Mouse (Mus musculus) neural tube, embryonic 11.5 days (tissue): ENCODE data around the gene Rnf41. TPM values are rescaled to one million over a fixed set of nuclear protein-coding genes. Genes with fewer than 3 reads are reported as not detected.

Experiments used
- ATAC-seq: fragments of 200-750 bp; cut with Nextera tagmentation; 2 replicates; pipeline ENCODE4 v1.8.0; 2017; ENCODE audit warnings: moderate number of reproducible peaks, mild to moderate bottlenecking, moderate TSS enrichment, moderate library complexity; ENCODE audit not compliant: insufficient read depth, low FRiP score, low TSS enrichment
- DNase-seq: peaks from one replicate; pipeline ENCODE4 v3.0.0-alpha.2; 2015; ENCODE audit warnings: low spot score
- H3K27ac ChIP-seq: fragments of 300-500 bp; sonication (generic); 2 replicates; pipeline ENCODE4 v1.5.1; 2014; ENCODE audit warnings: low read depth, mild to moderate bottlenecking, low read length
- H3K27me3 ChIP-seq: fragments of 300-500 bp; sonication (generic); 2 replicates; pipeline ENCODE4 v1.6.1; 2014; ENCODE audit warnings: mild to moderate bottlenecking, low read length, mixed read lengths; ENCODE audit not compliant: control insufficient read depth, insufficient read depth
- H3K36me3 ChIP-seq: fragments of 300-500 bp; sonication (generic); 2 replicates; pipeline ENCODE4 v1.6.1; 2014; ENCODE audit warnings: mild to moderate bottlenecking, low read length, moderate library complexity, mixed read lengths; ENCODE audit not compliant: control insufficient read depth, insufficient read depth
- H3K4me1 ChIP-seq: fragments of 300-500 bp; sonication (generic); 2 replicates; pipeline ENCODE4 v1.6.1; 2014; ENCODE audit warnings: low read length, mixed read lengths; ENCODE audit not compliant: control insufficient read depth, insufficient read depth
- H3K4me2 ChIP-seq: fragments of 300-500 bp; sonication (generic); 2 replicates; pipeline ENCODE4 v1.6.1; 2014; ENCODE audit warnings: low read depth, mild to moderate bottlenecking, moderate library complexity
- H3K4me3 ChIP-seq: fragments of 300-500 bp; sonication (generic); 2 replicates; pipeline ENCODE4 v1.5.1; 2014; ENCODE audit warnings: low read depth, low read length
- H3K9ac ChIP-seq: fragments of 300-500 bp; sonication (generic); 2 replicates; pipeline ENCODE4 v1.6.1; 2014; ENCODE audit warnings: mild to moderate bottlenecking, low read length
- H3K9me3 ChIP-seq: fragments of 300-500 bp; sonication (generic); 2 replicates; pipeline ENCODE4 v1.6.1; 2016; ENCODE audit warnings: low read length; ENCODE audit not compliant: control insufficient read depth
- WGBS: fragments of 180-500 bp; shearing (Covaris S2); extraction: QIAGEN DNeasy Blood & Tissue Kit; methylation state at CpG from one replicate; pipeline ENCODE4 v1.1.7; 2014; 5-methylcytosine and 5-hydroxymethylcytosine counted together
- polyA plus RNA-seq: library from polyadenylated mRNA; unstranded; fragments of >200 nt; fragmentation: Nextera tagmentation; extraction: Ambion mirVana; gene quantifications from 2 replicates; pipeline ENCODE4 v1.2.1, GENCODE M21; 2014

Rnf41 gene
- polyA plus RNA-seq, 1 experiment from 2014 or later = 46.8 TPM

- Histone ChIP-seq H3K9me3 (no peaks in the 10 kb centered on the region), H3K4me2 (peak overlapping the region; percentile 91), H3K4me1 (peaks cover 23% of the 10 kb centered on the region), H3K9ac (peak overlapping the region; percentile 72), H3K27me3 (no peaks in the 10 kb centered on the region), H3K27ac (peak overlapping the region; percentile 58), H3K4me3 (peak overlapping the region; percentile 92), H3K36me3 (0 out of 2 replicates have a peak, but pooled peaks cover 2% of the 10 kb centered on the region)
- ATAC-seq = peak; percentile 88
- peak; percentile 97 for DNase-seq
- 5% methylated on average over 36 of the region's 36 CpGs for WGBS
Measured at GRCm38 (mm10) chr10:128409692-128410559, 1.5 kb upstream of the Rnf41 start.

GRCm38 (mm10) chr10:128410560-128410845 is 954 bp upstream of the Rnf41 start:
- WGBS = 23% methylated on average over 4 of the region's 4 CpGs
- Histone ChIP-seq H3K27ac (peak overlapping the region; percentile 76; the same call in 1 of the 2 replicates), H3K9ac (no peak overlapping the region), H3K4me2 (peak overlapping the region; percentile 91), H3K9me3 (no peaks in the 10 kb centered on the region), H3K4me3 (peak overlapping the region; percentile 92), H3K4me1 (peaks cover 23% of the 10 kb centered on the region), H3K36me3 (peaks cover 3% of the 10 kb centered on the region; the same call in 1 of the 2 replicates), H3K27me3 (no peaks in the 10 kb centered on the region)
- no peak for ATAC-seq
- no peak for DNase-seq

GRCm38 (mm10) chr10:128412055-128412381 is 561 bp downstream of the Rnf41 start:
- peaks cover 9% of the 10 kb centered on the region; the same call in 1 of the 2 replicates for H3K36me3 ChIP-seq
- H3K4me3 ChIP-seq = peak overlapping the region; percentile 92
- DNase-seq (no peak), ATAC-seq (no peak)
- H3K9ac ChIP-seq = peak overlapping the region; percentile 84
- H3K9me3 ChIP-seq = no peaks in the 10 kb centered on the region
- 1% methylated on average over 14 of the region's 14 CpGs for WGBS
- H3K27me3 ChIP-seq = no peaks in the 10 kb centered on the region
- peak overlapping the region; percentile 76 for H3K27ac ChIP-seq
- peak overlapping the region; percentile 91 for H3K4me2 ChIP-seq
- peaks cover 23% of the 10 kb centered on the region for H3K4me1 ChIP-seq

- Histone ChIP-seq H3K9me3 (no peaks in the 10 kb centered on the region), H3K27ac (no peak overlapping the region), H3K27me3 (no peaks in the 10 kb centered on the region), H3K36me3 (peaks cover 9% of the 10 kb centered on the region; the same call in 1 of the 2 replicates), H3K4me1 (peaks cover 23% of the 10 kb centered on the region), H3K4me2 (peak overlapping the region; percentile 91), H3K9ac (peak overlapping the region; percentile 84), H3K4me3 (peak overlapping the region; percentile 92)
- ATAC-seq (no peak), DNase-seq (no peak)
- WGBS = 68% methylated on average over 1 of the region's 1 CpGs
Measured at GRCm38 (mm10) chr10:128412558-128412957, 1.1 kb downstream of the Rnf41 start.

- H3K27ac ChIP-seq = no peak overlapping the region
- ATAC-seq (no peak), DNase-seq (no peak)
- peaks cover 9% of the 10 kb centered on the region; the same call in 1 of the 2 replicates for H3K36me3 ChIP-seq
- peaks cover 22% of the 10 kb centered on the region for H3K4me1 ChIP-seq
- 0 out of 2 replicates have a peak overlapping the region, but pooled peaks have one; percentile 91 for H3K4me2 ChIP-seq
- H3K27me3 ChIP-seq = no peaks in the 10 kb centered on the region
- H3K9me3 ChIP-seq = no peaks in the 10 kb centered on the region
- no peak overlapping the region for H3K9ac ChIP-seq
- H3K4me3 ChIP-seq = no peak overlapping the region
- 75% methylated on average over 1 of the region's 1 CpGs for WGBS
Measured at GRCm38 (mm10) chr10:128413076-128413475, 1.6 kb downstream of the Rnf41 start.

- ATAC-seq = no peak
- H3K4me2 ChIP-seq = no peak overlapping the region
- DNase-seq = no peak
- no peaks in the 10 kb centered on the region for H3K9me3 ChIP-seq
- no peak overlapping the region for H3K9ac ChIP-seq
- H3K27ac ChIP-seq = no peak overlapping the region
- H3K36me3 ChIP-seq = peaks cover 9% of the 10 kb centered on the region
- no peaks in the 10 kb centered on the region for H3K27me3 ChIP-seq
- peaks cover 16% of the 10 kb centered on the region for H3K4me1 ChIP-seq
- H3K4me3 ChIP-seq = no peak overlapping the region
- 94% methylated on average over 5 of the region's 5 CpGs for WGBS
Measured at GRCm38 (mm10) chr10:128414848-128415247, 3.4 kb downstream of the Rnf41 start.

- no peak overlapping the region for H3K4me3 ChIP-seq
- WGBS = 83% methylated on average over 5 of the region's 5 CpGs
- DNase-seq (no peak), ATAC-seq (no peak)
- H3K4me1 ChIP-seq = no peaks in the 10 kb centered on the region
- no peak overlapping the region for H3K9ac ChIP-seq
- no peaks in the 10 kb centered on the region for H3K27me3 ChIP-seq
- no peak overlapping the region for H3K27ac ChIP-seq
- H3K4me2 ChIP-seq = no peak overlapping the region
- no peaks in the 10 kb centered on the region for H3K9me3 ChIP-seq
- H3K36me3 ChIP-seq = peaks cover 3% of the 10 kb centered on the region; the same call in 1 of the 2 replicates
Measured at GRCm38 (mm10) chr10:128422426-128422825, 11.0 kb downstream of the Rnf41 start.

- Histone ChIP-seq H3K27me3 (no peaks in the 10 kb centered on the region), H3K9me3 (no peaks in the 10 kb centered on the region), H3K4me2 (no peak overlapping the region), H3K27ac (no peak overlapping the region), H3K36me3 (peaks cover 3% of the 10 kb centered on the region), H3K4me1 (no peaks in the 10 kb centered on the region), H3K9ac (no peak overlapping the region), H3K4me3 (no peak overlapping the region)
- no peak for ATAC-seq
- no peak for DNase-seq
- 69% methylated on average over 7 of the region's 7 CpGs for WGBS
Measured at GRCm38 (mm10) chr10:128424604-128425003, 13.1 kb downstream of the Rnf41 start.

GRCm38 (mm10) chr10:128425260-128425659 is 13.8 kb downstream of the Rnf41 start:
- H3K36me3 ChIP-seq = peaks cover 3% of the 10 kb centered on the region
- 91% methylated on average over 3 of the region's 3 CpGs for WGBS
- ATAC-seq = no peak

More at GRCm38 (mm10) chr10:128425260-128425659, 13.8 kb downstream of the Rnf41 start:
- H3K4me2 ChIP-seq = no peak overlapping the region
- H3K4me3 ChIP-seq = no peak overlapping the region
- H3K27ac ChIP-seq = no peak overlapping the region
- no peaks in the 10 kb centered on the region for H3K4me1 ChIP-seq
- H3K9me3 ChIP-seq = no peaks in the 10 kb centered on the region
- no peaks in the 10 kb centered on the region for H3K27me3 ChIP-seq
- DNase-seq = no peak
- no peak overlapping the region for H3K9ac ChIP-seq
